Mouse (Mus musculus): ENCODE data around the gene Cfdp1. TPM values are rescaled to one million over a fixed set of nuclear protein-coding genes. Genes with fewer than 3 reads are reported as not detected.

Cfdp1 gene
- polyA plus RNA-seq, 1 experiment from 2014 or later, result 217 TPM

GRCm38 (mm10) chr8:111728481-111728880 is 125.6 kb downstream of the Cfdp1 start:
- Histone ChIP-seq H3K36me3 (0 out of 2 replicates have a peak, but pooled peaks cover 2% of the 10 kb centered on the region), H3K27me3 (ENCODE audit: insufficient read depth, poor library complexity, severe bottlenecking) (no peaks in the 10 kb centered on the region), H3K27ac (peak overlapping the region; percentile 95), H3K9me3 (no peaks in the 10 kb centered on the region), H3K4me1 (peaks cover 92% of the 10 kb centered on the region), H3K4me3 (no peak overlapping the region)
- WGBS, result 74% methylated on average over 5 of the region's 5 CpGs
- no peak for DNase-seq (ENCODE audit: low spot score)

- Histone ChIP-seq H3K27ac (peak overlapping the region; percentile 91; the same call in 1 of the 2 replicates), H3K36me3 (0 out of 2 replicates have a peak, but pooled peaks cover 5% of the 10 kb centered on the region), H3K27me3 (ENCODE audit: insufficient read depth, poor library complexity, severe bottlenecking) (no peaks in the 10 kb centered on the region), H3K4me1 (peaks cover 82% of the 10 kb centered on the region), H3K9me3 (no peaks in the 10 kb centered on the region), H3K4me3 (no peak overlapping the region)
- DNase-seq (ENCODE audit: low spot score), result no peak
- 65% methylated on average over 4 of the region's 4 CpGs for WGBS
Observed at GRCm38 (mm10) chr8:111727553-111727952, 126.5 kb downstream of the Cfdp1 start.

GRCm38 (mm10) chr8:111726102-111726900 is 127.8 kb downstream of the Cfdp1 start:
- Histone ChIP-seq H3K27ac (peak overlapping the region; percentile 91), H3K36me3 (peaks cover 9% of the 10 kb centered on the region), H3K9me3 (no peaks in the 10 kb centered on the region), H3K27me3 (ENCODE audit: insufficient read depth, poor library complexity, severe bottlenecking) (no peaks in the 10 kb centered on the region), H3K4me1 (peaks cover 77% of the 10 kb centered on the region), H3K4me3 (peak overlapping the region; percentile 36)
- 36% methylated on average over 7 of the region's 7 CpGs for WGBS
- DNase-seq (ENCODE audit: low spot score), result peak; percentile 93

DNA sequence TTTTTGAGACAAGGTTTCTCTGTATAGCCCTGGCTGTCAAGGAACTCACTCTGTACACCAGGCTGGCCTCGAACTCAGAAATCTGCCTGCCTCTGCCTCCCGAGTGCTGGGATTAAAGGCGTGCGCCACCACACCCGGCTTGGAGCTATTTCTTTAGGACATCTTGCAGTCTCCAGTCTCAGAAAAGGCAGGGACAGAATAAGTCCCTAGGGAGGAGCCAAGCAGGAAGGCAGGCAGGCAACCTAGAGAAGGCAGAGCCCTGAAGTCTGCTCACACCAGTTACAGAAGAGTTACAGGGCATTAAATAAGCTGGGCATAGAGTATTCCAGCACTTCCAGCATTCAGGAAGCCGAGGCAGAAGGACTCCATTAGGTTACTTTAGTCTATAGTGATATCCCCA is 128.8 kb downstream of the Cfdp1 start:
- peak overlapping the region; percentile 91 for H3K27ac ChIP-seq
- no peak for DNase-seq (ENCODE audit: low spot score)
- H3K27me3 ChIP-seq (ENCODE audit: insufficient read depth, poor library complexity, severe bottlenecking), result no peaks in the 10 kb centered on the region
- WGBS, result 88% methylated on average over 6 of the region's 6 CpGs
- H3K36me3 ChIP-seq, result peaks cover 19% of the 10 kb centered on the region
- H3K9me3 ChIP-seq, result no peaks in the 10 kb centered on the region
- H3K4me3 ChIP-seq, result no peak overlapping the region
- H3K4me1 ChIP-seq, result peaks cover 77% of the 10 kb centered on the region

- H3K4me1 ChIP-seq, result peaks cover 74% of the 10 kb centered on the region
- no peak overlapping the region for H3K4me3 ChIP-seq
- WGBS, result 51% methylated on average over 4 of the region's 4 CpGs
- H3K9me3 ChIP-seq, result no peaks in the 10 kb centered on the region
- H3K27me3 ChIP-seq (ENCODE audit: insufficient read depth, poor library complexity, severe bottlenecking), result no peaks in the 10 kb centered on the region
- H3K27ac ChIP-seq, result peak overlapping the region; percentile 11; the same call in 1 of the 2 replicates
- peaks cover 51% of the 10 kb centered on the region for H3K36me3 ChIP-seq
- no peak for DNase-seq (ENCODE audit: low spot score)
Observed at GRCm38 (mm10) chr8:111720115-111720544, 134.0 kb downstream of the Cfdp1 start.

DNA sequence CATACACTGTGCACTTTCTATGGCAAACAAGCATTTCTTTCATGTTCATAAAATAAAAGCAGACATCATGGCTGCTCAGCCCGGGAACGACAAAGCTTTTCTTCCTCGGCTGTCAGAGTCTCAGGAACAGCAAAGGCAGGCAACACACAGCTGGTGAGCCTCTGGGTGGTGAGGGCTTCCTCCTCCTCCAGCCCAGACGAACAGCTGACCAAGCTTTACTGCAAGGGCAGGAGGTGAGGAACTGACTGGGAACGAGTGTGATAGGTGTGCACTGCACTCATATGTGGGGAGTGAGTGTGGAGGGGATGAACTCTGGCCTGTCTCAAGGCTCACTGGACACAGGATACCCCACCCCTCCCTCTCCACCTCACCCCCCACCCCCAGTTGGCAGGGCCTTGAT is 135.2 kb downstream of the Cfdp1 start:
- Histone ChIP-seq H3K27ac (peak overlapping the region; percentile 23; the same call in 1 of the 2 replicates), H3K36me3 (peaks cover 63% of the 10 kb centered on the region), H3K4me1 (peaks cover 63% of the 10 kb centered on the region), H3K27me3 (ENCODE audit: insufficient read depth, poor library complexity, severe bottlenecking) (no peaks in the 10 kb centered on the region), H3K4me3 (no peak overlapping the region), H3K9me3 (no peaks in the 10 kb centered on the region)
- WGBS, result 61% methylated on average over 5 of the region's 5 CpGs
- DNase-seq (ENCODE audit: low spot score), result no peak

Other genes starting within 250 kb of the Cfdp1 start
- gene Ldhd, start 223.9 kb downstream of the Cfdp1 start, polyA plus RNA-seq (2016; fragmentation: Nextera tagmentation; extraction: Ambion mirVana), result 0.30 and 0.43 TPM in 2 replicates
- 17.6 and 18.1 TPM in 2 replicates for gene Zfp1, start 210.9 kb downstream of the Cfdp1 start, polyA plus RNA-seq (2016; fragmentation: Nextera tagmentation; extraction: Ambion mirVana)
- gene Ctrb1, start 163.3 kb downstream of the Cfdp1 start, polyA plus RNA-seq (2016; fragmentation: Nextera tagmentation; extraction: Ambion mirVana), result not detected in 2 replicates
- gene Bcar1, start 110.5 kb downstream of the Cfdp1 start, polyA plus RNA-seq (2016; fragmentation: Nextera tagmentation; extraction: Ambion mirVana), result 53.2 and 54.4 TPM in 2 replicates
- gene Tmem170, start 22.5 kb upstream of the Cfdp1 start, polyA plus RNA-seq (2016; fragmentation: Nextera tagmentation; extraction: Ambion mirVana), result 5.1 and 7.4 TPM in 2 replicates
- 0.91 and 2.9 TPM in 2 replicates for gene Chst5, start 56.2 kb upstream of the Cfdp1 start, polyA plus RNA-seq (2016; fragmentation: Nextera tagmentation; extraction: Ambion mirVana)
- 6.2 and 8.2 TPM in 2 replicates for gene Tmem231, start 79.6 kb upstream of the Cfdp1 start, polyA plus RNA-seq (2016; fragmentation: Nextera tagmentation; extraction: Ambion mirVana)
- 172 and 178 TPM in 2 replicates for gene Gabarapl2, start 86.4 kb upstream of the Cfdp1 start, polyA plus RNA-seq (2016; fragmentation: Nextera tagmentation; extraction: Ambion mirVana)
- 9.9 and 11.5 TPM in 2 replicates for gene Adat1, start 138.0 kb upstream of the Cfdp1 start, polyA plus RNA-seq (2016; fragmentation: Nextera tagmentation; extraction: Ambion mirVana)
- gene Kars, start 157.0 kb upstream of the Cfdp1 start, polyA plus RNA-seq (2016; fragmentation: Nextera tagmentation; extraction: Ambion mirVana), result 188 and 232 TPM in 2 replicates
- 21.0 and 22.1 TPM in 2 replicates for gene Terf2ip, start 157.1 kb upstream of the Cfdp1 start, polyA plus RNA-seq (2016; fragmentation: Nextera tagmentation; extraction: Ambion mirVana)
- 0.31 and 0.53 TPM in 2 replicates for gene Gm6793, start 160.7 kb upstream of the Cfdp1 start, polyA plus RNA-seq (2016; fragmentation: Nextera tagmentation; extraction: Ambion mirVana)